Mouse (Mus musculus) intestine, embryonic 16.5 days (tissue): ENCODE data around the gene Nup160. TPM values are rescaled to one million over a fixed set of nuclear protein-coding genes. Genes with fewer than 3 reads are reported as not detected.

Experiments
- ATAC-seq: fragments of 200-750 bp; cut with Nextera tagmentation; 2 replicates; pipeline ENCODE4 v1.8.0; 2017; ENCODE audit warnings: moderate TSS enrichment, moderate library complexity
- H3K27ac ChIP-seq: fragments of 300-500 bp; sonication (generic); 2 replicates; pipeline ENCODE4 v1.5.1; 2014; ENCODE audit warnings: mild to moderate bottlenecking, low read length
- H3K27me3 ChIP-seq: fragments of 300-500 bp; sonication (generic); replicated peaks from 2 replicates; pipeline ENCODE4 v1.6.1; 2014; ENCODE audit warnings: low read length, control low read depth, mixed read lengths; ENCODE audit not compliant: control insufficient read depth, insufficient read depth
- H3K36me3 ChIP-seq: fragments of 300-500 bp; sonication (generic); 2 replicates; pipeline ENCODE4 v1.6.1; 2014; ENCODE audit warnings: low read length, control low read depth; ENCODE audit not compliant: control insufficient read depth, insufficient read depth
- H3K4me1 ChIP-seq: fragments of 300-500 bp; sonication (generic); 2 replicates; pipeline ENCODE4 v1.6.1; 2014; ENCODE audit warnings: low read length, control low read depth, mixed read lengths; ENCODE audit not compliant: control insufficient read depth, insufficient read depth
- H3K4me2 ChIP-seq: fragments of 300-500 bp; sonication (generic); 2 replicates; pipeline ENCODE4 v1.6.1; 2014; ENCODE audit warnings: low read depth, low read length, control low read depth
- H3K4me3 ChIP-seq: fragments of 300-500 bp; sonication (generic); 2 replicates; pipeline ENCODE4 v1.5.1; 2014; ENCODE audit warnings: mild to moderate bottlenecking, low read length
- H3K9ac ChIP-seq: fragments of 300-500 bp; sonication (generic); 2 replicates; pipeline ENCODE4 v1.6.1; 2014; ENCODE audit warnings: low read depth, low read length
- H3K9me3 ChIP-seq: fragments of 300-500 bp; sonication (generic); 2 replicates; pipeline ENCODE4 v1.6.1; 2016; ENCODE audit warnings: low read length, control low read depth; ENCODE audit not compliant: control insufficient read depth
- WGBS: fragments of 180-500 bp; shearing (Covaris S2); extraction: QIAGEN DNeasy Blood & Tissue Kit; methylation state at CpG from one replicate; pipeline ENCODE4 v1.1.7; 2014; 5-methylcytosine and 5-hydroxymethylcytosine counted together
- polyA plus RNA-seq: library from polyadenylated mRNA; unstranded; fragments of >200 nt; fragmentation: Nextera tagmentation; extraction: Ambion mirVana; gene quantifications from 2 replicates; pipeline ENCODE4 v1.2.1, GENCODE M21; 2015

The Nup160 gene
- polyA plus RNA-seq, 1 experiment from 2014 or later: 34.2 TPM

DNA sequence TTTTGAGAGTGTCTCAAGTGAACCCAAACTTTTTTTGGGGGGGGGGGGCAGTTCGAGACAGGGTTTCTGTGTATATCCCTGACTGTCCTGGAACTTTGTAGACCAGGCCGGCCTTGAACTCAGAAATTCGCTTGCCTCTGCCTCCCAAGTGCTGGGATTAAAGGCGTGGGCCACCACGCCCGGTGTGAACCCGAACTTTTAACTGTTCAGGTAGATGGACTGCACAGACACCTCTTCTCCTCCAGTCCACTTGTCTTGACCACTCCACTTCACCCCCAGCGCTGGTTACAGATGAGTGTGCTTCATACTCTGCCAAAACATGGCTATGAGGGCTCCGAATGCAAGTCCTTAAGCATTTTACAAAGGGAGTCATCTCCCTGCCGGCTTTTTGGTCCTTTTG is 70.1 kb downstream of the Nup160 start:
- peak overlapping the region; percentile 67 for H3K4me2 ChIP-seq
- peaks cover 10% of the 10 kb centered on the region for H3K4me1 ChIP-seq
- H3K9me3 ChIP-seq: no peaks in the 10 kb centered on the region
- WGBS: 86% methylated on average over 10 of the region's 10 CpGs
- no peaks in the 10 kb centered on the region for H3K27me3 ChIP-seq
- H3K9ac ChIP-seq: no peak overlapping the region
- no peak overlapping the region for H3K27ac ChIP-seq
- H3K4me3 ChIP-seq: peak overlapping the region; percentile 88; the same call in 1 of the 2 replicates
- no peaks in the 10 kb centered on the region; the same call in 1 of the 2 replicates for H3K36me3 ChIP-seq
- no peak for ATAC-seq

DNA sequence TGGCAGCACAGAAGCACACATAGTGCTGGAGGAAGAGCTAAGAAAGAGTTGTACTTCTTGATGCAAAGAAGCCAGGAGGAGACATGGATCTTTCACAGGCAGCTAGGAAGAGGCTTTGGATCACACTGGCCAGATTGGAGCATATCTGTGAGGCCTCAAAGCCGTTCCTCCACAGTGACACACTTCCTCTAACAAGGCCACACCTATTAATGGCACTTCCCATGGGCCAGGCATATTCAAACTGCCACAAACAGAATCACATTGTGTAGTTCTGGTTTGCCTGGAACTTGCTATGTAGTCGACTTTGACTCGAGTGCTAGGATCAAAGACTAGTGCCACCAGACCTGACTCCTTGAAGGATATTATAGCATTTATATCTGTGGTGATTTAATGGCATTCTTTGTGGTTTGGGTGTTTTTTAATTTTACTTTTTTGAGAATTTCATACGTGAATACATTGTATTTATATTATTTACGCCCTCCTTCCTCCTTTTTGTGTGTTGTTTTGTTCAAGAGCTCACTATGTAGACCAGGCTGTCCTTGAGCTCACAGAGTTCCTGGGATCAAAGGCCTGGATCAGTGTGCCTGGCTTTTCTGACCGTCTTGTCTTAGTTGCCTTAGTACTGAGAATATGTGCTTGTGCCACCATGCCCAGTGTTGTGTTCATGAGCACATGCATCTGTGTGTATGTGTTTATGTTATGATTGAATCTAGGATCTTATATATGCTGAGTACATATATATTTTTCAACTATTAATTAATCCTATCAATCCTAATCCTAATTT is 72.9 kb downstream of the Nup160 start:
- no peaks in the 10 kb centered on the region for H3K27me3 ChIP-seq
- peaks cover 3% of the 10 kb centered on the region; the same call in 1 of the 2 replicates for H3K36me3 ChIP-seq
- H3K9ac ChIP-seq: no peak overlapping the region
- 76% methylated on average over 6 of the region's 6 CpGs for WGBS
- H3K27ac ChIP-seq: no peak overlapping the region
- peaks cover 10% of the 10 kb centered on the region for H3K4me1 ChIP-seq
- no peak overlapping the region for H3K4me3 ChIP-seq
- no peaks in the 10 kb centered on the region for H3K9me3 ChIP-seq
- no peak overlapping the region for H3K4me2 ChIP-seq
- ATAC-seq: no peak

DNA sequence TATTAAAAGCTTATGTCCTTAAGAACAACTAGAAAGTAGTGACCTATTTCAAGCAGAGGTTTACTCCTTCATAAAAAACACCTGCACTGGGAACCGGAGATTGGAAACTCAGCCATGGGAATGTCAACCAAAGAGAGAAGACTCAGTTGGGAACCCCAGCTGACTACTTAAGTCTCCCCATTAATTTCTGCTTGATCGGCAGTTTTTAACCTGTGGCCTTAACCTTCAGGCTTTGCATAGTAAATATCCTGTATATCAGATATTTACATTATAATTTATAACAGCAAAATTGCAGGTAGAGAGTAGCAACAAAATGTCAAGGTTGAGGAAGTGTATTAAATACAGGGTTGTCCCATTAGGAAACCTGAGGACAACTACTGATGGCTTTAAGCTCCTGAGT is 76.5 kb downstream of the Nup160 start:
- H3K27ac ChIP-seq: no peak overlapping the region
- no peaks in the 10 kb centered on the region for H3K27me3 ChIP-seq
- WGBS: 90% methylated on average over 2 of the region's 2 CpGs
- H3K9me3 ChIP-seq: no peaks in the 10 kb centered on the region
- H3K4me2 ChIP-seq: no peak overlapping the region
- no peak for ATAC-seq
- H3K9ac ChIP-seq: no peak overlapping the region
- H3K36me3 ChIP-seq: peaks cover 8% of the 10 kb centered on the region
- peaks cover 5% of the 10 kb centered on the region for H3K4me1 ChIP-seq
- H3K4me3 ChIP-seq: no peak overlapping the region

DNA sequence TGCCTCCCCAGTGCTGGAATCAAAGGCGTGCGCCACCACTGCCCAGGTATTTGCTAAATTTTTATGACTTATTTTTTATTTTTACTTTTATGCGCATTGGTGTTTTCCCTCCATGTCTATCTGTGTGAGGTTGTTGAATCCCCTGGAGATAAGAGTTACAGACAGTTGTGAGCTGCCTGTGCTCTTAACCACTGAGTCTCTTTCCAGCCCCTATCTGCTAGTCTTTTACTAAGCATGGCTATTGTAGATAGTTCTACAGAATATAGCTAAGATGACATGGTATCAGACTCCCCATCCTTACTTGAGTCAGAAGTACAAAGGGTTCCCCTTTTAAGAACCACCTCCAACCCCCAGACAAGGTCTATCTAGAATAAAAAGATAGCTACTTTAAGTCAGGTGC is 77.2 kb downstream of the Nup160 start:
- no peak for ATAC-seq
- WGBS: 97% methylated on average over 3 of the region's 3 CpGs
- H3K9ac ChIP-seq: no peak overlapping the region
- H3K4me1 ChIP-seq: peaks cover 5% of the 10 kb centered on the region
- H3K27me3 ChIP-seq: no peaks in the 10 kb centered on the region
- H3K27ac ChIP-seq: no peak overlapping the region
- no peak overlapping the region for H3K4me2 ChIP-seq
- H3K4me3 ChIP-seq: no peak overlapping the region
- H3K36me3 ChIP-seq: peaks cover 9% of the 10 kb centered on the region
- no peaks in the 10 kb centered on the region for H3K9me3 ChIP-seq

DNA sequence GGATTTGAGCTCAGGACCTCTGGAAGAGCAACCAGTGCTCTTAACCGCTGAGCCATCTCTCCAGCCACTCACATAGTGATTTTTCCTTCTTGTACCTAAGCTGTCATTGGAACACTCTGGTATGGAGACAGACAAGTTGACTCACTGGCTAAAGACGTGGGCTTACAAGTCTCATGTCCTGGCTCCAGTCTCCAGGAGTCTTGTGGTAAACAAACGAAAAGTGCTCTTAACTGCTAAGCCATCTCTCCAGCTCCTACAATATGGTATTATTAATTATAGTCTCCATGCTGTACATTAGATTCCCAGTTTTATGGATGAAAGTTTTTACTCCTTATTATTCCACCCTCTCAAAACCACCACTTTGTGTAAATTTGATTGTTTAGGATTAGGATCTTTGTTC is 88.1 kb downstream of the Nup160 start:
- Histone ChIP-seq H3K4me2 (no peak overlapping the region), H3K36me3 (peaks cover 25% of the 10 kb centered on the region), H3K4me1 (no peaks in the 10 kb centered on the region), H3K4me3 (no peak overlapping the region), H3K9ac (no peak overlapping the region), H3K9me3 (no peaks in the 10 kb centered on the region), H3K27ac (no peak overlapping the region), H3K27me3 (no peaks in the 10 kb centered on the region)
- WGBS: 75% methylated on average over 3 of the region's 3 CpGs
- no peak for ATAC-seq

DNA sequence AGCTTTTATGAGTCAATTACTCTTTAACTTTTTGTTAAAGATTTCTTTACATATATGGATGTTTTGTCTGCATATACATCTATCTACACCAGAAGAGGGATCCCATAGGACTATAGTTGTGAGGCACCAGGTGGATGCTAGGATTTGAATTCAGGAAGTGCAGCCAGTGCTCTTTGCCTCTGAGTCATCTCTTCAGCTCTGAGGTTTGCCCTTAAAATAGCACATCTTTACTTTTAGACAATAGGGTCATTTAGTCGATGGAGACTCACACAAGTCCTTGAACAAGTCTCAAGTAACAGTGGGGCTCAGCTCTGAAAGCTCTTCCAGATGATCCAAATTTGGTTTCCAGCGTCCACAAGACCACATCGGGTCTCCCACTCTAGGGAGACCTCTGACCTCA is 104.3 kb downstream of the Nup160 start:
- WGBS: 43% methylated on average over 3 of the region's 3 CpGs
- 0 out of 2 replicates have a peak, but pooled peaks have one; percentile 27 for ATAC-seq
- no peak overlapping the region for H3K4me3 ChIP-seq

DNA sequence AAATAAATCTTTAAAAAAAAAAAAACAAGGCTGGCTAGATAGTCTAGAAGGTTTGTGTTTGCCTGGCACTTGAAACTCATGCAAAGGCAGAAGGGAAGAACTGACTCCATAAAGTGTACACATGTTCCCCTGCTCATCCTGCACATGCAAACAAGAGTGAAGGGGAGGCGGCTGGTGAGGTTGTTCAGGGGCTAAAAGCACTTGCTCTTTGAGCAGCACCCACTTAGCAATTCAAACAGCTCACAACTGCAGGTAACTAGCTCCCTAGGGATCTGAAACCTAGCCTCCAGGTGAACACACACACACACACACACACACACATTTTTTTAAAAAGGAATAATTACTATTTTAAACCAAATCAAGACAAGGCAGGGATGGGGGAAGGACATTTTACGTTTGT is 104.9 kb downstream of the Nup160 start:
- no peak for ATAC-seq
- peaks cover 14% of the 10 kb centered on the region for H3K4me1 ChIP-seq
- peaks cover 13% of the 10 kb centered on the region for H3K36me3 ChIP-seq
- H3K27me3 ChIP-seq: 0 out of 2 replicates have a peak, but pooled peaks cover 3% of the 10 kb centered on the region
- no peaks in the 10 kb centered on the region for H3K9me3 ChIP-seq
- WGBS: 43% methylated on average over 2 of the region's 2 CpGs
- no peak overlapping the region for H3K4me2 ChIP-seq
- H3K9ac ChIP-seq: no peak overlapping the region
- H3K4me3 ChIP-seq: no peak overlapping the region
- no peak overlapping the region for H3K27ac ChIP-seq

More for the DNA sequence above, 104.3 kb downstream of the Nup160 start:
- no peak overlapping the region for H3K4me2 ChIP-seq
- H3K4me1 ChIP-seq: peaks cover 14% of the 10 kb centered on the region
- H3K27me3 ChIP-seq: 0 out of 2 replicates have a peak, but pooled peaks cover 3% of the 10 kb centered on the region
- H3K9me3 ChIP-seq: no peaks in the 10 kb centered on the region
- no peak overlapping the region for H3K27ac ChIP-seq
- H3K36me3 ChIP-seq: peaks cover 13% of the 10 kb centered on the region
- H3K9ac ChIP-seq: no peak overlapping the region

DNA sequence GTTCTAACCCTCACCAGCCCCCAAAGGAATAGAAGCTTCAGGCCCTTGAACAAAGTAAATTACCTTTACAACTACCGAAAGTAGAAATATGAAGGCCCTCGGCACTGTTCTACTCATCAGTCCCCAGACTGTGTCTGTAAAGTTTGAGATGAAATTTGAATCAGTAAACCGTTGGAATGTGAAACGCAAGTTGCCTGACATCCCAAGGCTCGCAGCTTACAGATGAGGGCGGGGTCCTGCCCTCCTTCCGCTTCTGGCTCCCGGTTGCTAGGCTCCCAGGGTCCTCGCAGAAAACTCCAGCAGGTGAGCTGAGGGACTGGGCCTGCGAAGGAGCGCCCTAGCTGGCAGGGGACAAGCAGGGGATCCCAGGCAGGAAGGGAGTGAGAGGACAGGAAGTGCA is 105.4 kb downstream of the Nup160 start, which contains the start of gene Agbl2:
Gene Agbl2 (plus strand): TSS at position 270 of the 400 bp plus-strand sequence.
- H3K27me3 ChIP-seq: 0 out of 2 replicates have a peak, but pooled peaks cover 3% of the 10 kb centered on the region
- H3K36me3 ChIP-seq: peaks cover 12% of the 10 kb centered on the region
- H3K4me3 ChIP-seq: peak within 1 kb of the TSS; percentile 52
- 3% methylated on average over 11 of the region's 11 CpGs for WGBS
- H3K9me3 ChIP-seq: no peaks in the 10 kb centered on the region
- H3K27ac ChIP-seq: no peak within 1 kb of the TSS
- peak within 1 kb of the TSS; percentile 66 for H3K9ac ChIP-seq
- H3K4me1 ChIP-seq: peaks cover 14% of the 10 kb centered on the region
- ATAC-seq: peak; percentile 64
- H3K4me2 ChIP-seq: peak within 1 kb of the TSS; percentile 92

DNA sequence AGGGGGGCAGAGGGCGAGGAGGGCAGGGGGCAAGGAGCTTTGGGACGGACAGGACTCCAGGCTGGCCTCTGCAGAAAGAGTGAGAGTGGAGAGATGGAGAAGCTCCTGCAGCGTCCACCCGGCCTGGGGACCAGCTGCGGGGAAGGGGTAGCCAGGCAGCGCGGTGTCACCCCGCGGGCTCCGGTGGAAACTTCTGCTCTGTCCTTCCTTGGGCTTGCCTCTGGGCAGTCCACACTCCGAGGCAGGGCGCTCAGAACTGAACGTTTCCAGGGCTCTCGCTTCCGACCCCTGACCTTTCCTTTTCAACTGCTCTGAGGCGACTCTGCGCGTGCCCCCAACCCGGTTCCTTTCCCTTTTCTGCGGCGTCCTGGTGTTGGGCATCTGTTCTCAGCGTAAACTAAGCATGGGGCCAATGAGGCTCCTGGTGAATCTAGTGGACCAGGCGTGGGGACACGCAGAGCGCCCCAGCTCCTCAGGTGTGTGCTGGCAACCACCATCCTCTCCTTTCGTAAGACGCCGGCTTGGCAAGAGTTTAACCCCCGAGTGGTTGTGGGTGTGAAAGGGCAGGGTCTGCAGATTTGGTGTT is 106.0 kb downstream of the Nup160 start:
- Histone ChIP-seq H3K36me3 (peaks cover 9% of the 10 kb centered on the region), H3K9me3 (no peaks in the 10 kb centered on the region), H3K4me2 (peak overlapping the region; percentile 92), H3K4me1 (peaks cover 14% of the 10 kb centered on the region), H3K9ac (peak overlapping the region; percentile 66), H3K4me3 (peak overlapping the region; percentile 52), H3K27me3 (0 out of 2 replicates have a peak, but pooled peaks cover 3% of the 10 kb centered on the region), H3K27ac (no peak overlapping the region)
- WGBS: 3% methylated on average over 28 of the region's 29 CpGs
- ATAC-seq: peak; percentile 69
